Mouse (Mus musculus) adrenal gland, postnatal 25 days (tissue): Measurements from ENCODE around the gene B9d1. TPM values are rescaled to one million over a fixed set of nuclear protein-coding genes. Genes with fewer than 3 reads are reported as not detected.

Experiments
- DNase-seq: peaks from one replicate; pipeline ENCODE4 v3.0.0; 2021; ENCODE audit warnings: mixed read lengths
- total RNA-seq: library from RNA; stranded (reverse); gene quantifications from 2 replicates; pipeline ENCODE4 v1.2.3, GENCODE M21; 2021

Gene B9d1
- total RNA-seq, 1 experiment from 2014 or later, result 19.9 TPM

GRCm38 (mm10) chr11:61489085-61489484 lies 15.9 kb upstream of the B9d1 start:
- no peak for DNase-seq

DNA sequence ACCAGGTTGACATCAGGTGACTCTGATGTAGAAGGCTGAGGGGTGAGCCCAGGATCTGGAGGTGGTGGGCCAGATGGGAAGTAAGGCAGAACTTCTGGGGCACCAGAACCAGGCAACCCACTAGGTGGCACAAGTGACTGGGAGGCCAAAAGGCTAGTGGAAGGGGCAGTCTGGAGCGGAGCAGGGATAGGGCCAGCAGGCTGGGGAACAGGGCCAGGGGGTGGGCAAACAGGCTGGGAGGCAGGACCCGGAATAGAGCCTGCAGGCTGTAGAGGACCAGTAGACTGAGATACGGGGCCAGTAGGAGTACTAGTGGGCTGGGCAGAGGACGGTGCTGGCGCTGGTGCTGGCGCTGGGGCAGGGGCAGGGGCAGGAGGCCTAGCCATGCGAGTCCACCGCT lies 15.1 kb upstream of the B9d1 start:
- DNase-seq, result no peak

DNA sequence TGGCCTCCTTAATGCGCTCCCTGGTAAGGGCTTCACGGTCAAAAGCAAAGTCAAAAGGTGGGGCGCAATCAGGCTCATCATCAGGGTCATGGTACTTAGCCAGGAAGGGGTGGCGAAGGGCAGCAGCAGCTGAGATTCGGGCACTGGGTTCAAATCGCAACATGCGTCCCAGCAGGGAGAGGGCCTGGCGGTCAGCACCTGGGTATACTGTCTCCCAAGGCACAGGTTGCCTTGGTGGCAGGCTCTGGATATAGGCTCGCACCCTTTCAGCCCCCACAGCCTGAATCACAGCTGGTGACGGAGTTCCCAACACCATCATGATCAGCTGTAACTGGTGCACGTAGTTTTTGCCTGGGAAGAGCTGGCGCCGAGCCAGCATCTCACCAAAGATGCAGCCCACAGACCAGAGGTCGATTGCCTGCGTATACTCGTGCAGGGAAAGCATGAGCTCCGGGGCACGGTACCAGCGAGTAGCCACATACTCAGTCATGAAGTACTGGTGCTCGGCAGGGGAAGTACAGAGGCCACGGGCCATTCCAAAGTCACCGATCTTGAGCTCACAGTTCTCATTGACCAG lies 13.9 kb upstream of the B9d1 start:
- no peak for DNase-seq

- no peak for DNase-seq
These were observed 12.1 kb upstream of the B9d1 start for GRCm38 (mm10) chr11:61492749-61493401.

DNA sequence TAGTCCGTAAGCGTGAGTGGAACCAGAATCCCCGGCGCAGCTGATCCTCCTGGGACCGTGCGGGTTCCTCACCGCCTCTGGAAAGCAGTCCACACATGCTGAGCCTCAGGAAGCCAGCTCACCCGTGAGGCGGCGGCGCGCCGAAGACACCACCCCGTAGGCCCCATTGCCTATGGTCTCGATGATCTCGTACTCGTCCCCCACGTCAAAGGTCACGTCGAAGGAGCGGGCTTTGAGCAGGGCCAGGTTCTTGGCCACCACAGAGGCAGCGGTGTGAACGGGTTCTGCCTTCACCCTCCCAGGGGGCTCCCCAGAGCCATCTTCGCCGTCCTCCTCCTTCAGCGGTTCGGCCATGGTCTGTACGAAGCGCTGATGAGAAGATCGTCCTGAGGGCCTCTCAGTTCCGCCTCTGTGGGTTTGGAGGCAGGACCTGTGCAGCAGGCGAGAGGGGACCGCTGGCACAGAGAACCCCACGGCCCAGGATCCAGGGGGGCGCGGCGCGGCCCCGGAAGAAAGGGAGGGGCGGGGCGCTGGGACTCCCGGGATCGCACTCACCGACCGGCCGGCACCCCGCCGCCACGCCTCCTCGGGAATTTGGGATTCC lies 11.3 kb upstream of the B9d1 start:
- DNase-seq, result peak; percentile 48

GRCm38 (mm10) chr11:61494129-61494997 lies 10.6 kb upstream of the B9d1 start, which contains the start of gene Mapk7:
TSS of gene Mapk7 (minus strand) at chr11:61494406.
- peak; percentile 97 for DNase-seq

- DNase-seq, result no peak
These were observed 9.4 kb upstream of the B9d1 start for GRCm38 (mm10) chr11:61495528-61495927.

GRCm38 (mm10) chr11:61497490-61497889 lies 7.5 kb upstream of the B9d1 start:
- no peak for DNase-seq

- no peak for DNase-seq
These were observed 6.0 kb upstream of the B9d1 start for GRCm38 (mm10) chr11:61498736-61499504.

GRCm38 (mm10) chr11:61503933-61504332 lies 1.0 kb upstream of the B9d1 start:
- DNase-seq, result no peak

GRCm38 (mm10) chr11:61514953-61515352 lies 10.0 kb downstream of the B9d1 start:
- peak; percentile 28 for DNase-seq

DNA sequence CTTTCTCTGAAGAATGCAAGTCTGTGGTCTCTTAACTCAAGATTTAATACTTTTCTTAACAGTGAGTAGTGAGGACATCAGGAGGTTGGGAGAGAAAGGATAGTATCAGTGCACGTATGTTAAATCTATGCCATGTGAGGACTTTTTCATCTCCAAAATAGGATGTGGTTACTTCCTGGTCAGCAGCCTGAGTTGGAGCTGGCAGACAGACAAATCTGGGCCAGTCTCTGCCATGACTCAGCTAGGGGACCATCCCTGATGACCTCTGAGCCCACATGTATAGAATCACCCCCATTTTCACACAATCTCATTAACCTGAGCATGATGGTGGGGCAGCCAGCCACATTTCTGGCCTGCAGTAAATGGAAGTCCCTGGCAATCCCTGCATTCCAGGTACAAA lies 13.0 kb downstream of the B9d1 start:
- no peak for DNase-seq

DNA sequence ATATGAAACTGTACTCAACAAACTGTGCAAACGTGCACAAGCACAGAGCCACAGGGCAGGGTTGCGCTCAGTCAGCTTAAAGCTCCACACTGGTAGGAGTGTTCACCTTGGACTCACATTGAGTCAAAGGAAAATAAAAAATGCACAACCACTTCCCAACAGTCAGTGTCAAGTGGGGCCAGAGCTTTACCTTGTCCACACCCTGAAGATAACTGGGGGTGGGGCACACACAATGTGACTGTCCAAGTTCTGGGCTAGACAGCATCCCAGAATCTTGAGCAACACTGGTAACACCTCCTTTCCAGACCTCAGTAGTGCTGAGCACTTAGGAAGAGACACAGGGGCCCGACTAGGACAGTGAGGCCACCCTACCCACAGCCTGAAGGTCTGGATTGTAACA lies 13.9 kb downstream of the B9d1 start:
- DNase-seq, result no peak

DNA sequence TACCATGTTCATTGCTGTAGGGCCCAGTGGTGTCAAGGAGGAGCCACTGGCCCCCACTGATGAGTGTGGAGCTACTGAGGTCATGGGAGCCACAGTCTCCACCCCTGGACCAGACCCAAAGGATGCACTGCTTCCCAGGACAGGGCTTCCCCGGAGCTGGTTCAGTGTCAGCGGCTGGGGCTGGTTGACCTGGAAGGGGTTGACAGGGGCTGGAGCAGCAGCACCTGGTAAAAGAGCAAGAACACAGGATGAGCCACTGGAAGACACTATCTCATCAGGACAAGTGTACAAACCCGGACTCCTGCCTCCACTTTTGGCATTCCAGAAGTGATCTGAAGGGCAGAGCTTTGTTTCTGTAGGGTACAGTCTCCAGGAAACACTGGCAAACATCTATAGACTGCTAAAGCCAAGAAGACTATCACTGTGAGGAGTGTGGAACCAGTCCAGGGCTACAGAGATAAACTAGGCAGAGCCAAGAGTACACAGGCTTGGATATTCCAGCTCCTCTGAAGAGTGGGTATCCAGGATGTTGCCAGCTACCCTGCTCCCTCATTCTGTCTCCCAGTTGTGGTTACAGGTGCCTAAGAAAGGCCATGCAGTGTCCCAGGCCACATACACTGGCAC lies 14.7 kb downstream of the B9d1 start:
- no peak for DNase-seq

- DNase-seq, result peak; percentile 41
These were observed 21.9 kb downstream of the B9d1 start for GRCm38 (mm10) chr11:61526872-61527271.

DNA sequence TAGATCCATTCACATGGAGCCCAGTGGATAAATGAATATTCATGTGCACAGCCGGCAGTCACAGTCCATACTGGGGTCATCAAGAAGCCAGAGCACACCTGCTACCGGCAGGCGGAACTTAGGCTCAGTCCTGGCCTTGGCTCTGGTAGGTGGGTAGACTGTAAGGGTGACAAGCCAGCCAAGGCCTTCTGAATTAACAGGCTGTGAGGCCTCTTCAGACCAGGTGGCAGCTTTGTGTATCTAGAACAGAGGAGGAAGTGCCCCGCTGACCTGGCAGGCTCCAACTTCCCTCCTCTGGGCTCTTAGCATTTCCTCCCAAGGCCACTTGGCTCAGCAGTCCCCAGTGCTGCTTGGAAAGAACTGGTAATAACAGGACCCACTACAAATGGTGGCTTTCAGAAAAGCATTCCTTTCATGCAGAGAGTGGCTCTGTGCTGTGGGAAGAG lies 24.3 kb downstream of the B9d1 start:
- peak; percentile 23 for DNase-seq

DNA sequence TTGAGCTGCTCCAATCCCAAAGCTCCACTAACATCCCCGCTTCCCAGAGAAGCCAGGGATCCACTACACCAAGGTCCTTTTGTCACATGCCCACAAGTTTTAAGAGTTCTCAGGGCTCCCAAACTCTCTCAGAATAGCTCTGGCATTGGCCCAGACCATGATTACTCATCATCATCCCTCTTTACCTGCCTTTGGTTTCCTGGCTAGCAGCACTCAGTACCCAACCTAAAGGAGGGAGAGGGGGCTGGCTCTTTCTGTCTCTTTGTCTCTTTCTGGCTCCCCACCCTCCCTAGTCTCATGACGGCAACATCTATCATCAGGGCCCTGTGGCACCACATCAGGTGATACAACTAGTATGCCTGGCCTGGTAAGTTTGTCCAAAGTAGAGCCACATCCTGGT lies 27.9 kb downstream of the B9d1 start:
- DNase-seq, result no peak

DNA sequence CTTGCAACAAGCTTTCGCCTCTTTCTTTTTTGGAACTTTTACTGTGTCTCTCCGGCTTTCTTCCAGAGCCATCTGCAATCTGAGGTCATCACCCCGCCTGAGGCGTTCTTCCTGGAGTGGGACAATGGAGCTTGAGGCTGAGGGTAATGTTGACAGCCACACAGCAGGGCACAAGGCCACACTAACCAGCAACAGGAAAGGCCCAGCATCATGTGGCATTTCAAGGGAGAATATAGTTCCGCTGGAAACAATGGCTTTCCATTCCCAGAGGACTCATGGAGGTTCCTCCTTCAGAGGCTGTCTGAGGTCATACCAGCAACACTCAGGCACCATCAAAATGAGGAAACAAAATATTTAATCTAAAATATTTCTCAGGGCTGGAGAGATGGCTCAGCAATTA lies 28.6 kb downstream of the B9d1 start:
- peak; percentile 16 for DNase-seq

- DNase-seq, result no peak
These were observed 30.6 kb downstream of the B9d1 start for GRCm38 (mm10) chr11:61535530-61535929.

- no peak for DNase-seq
These were observed 32.0 kb downstream of the B9d1 start for GRCm38 (mm10) chr11:61536952-61537351.

- no peak for DNase-seq
These were observed 32.4 kb downstream of the B9d1 start for GRCm38 (mm10) chr11:61537362-61537761.

- DNase-seq, result no peak
These were observed 35.7 kb downstream of the B9d1 start for GRCm38 (mm10) chr11:61540642-61541041.
